Mouse (Mus musculus) CH12.LX (cell line): ENCODE measurements around the gene Lrrc75b.

Experiments used
- CTCF ChIP-seq, 2 experiments: IDR thresholded peaks in 1 of 2; conservative IDR thresholded peaks in 1 of 2; 2 replicates each; pipeline ENCODE4 v1.5.1; 2011 to 2012; ENCODE audit warnings: low read depth in 2 of 2, low read length in 2 of 2, improper control_type of control experiment in 1 of 2, inconsistent platforms in 1 of 2, mild to moderate bottlenecking in 1 of 2, moderate library complexity in 1 of 2
- E2F4 ChIP-seq: IDR thresholded peaks from 2 replicates; pipeline ENCODE4 v1.6.1; 2011; ENCODE audit warnings: low read depth, low read length, improper control_type of control experiment; ENCODE audit not compliant: insufficient replicate concordance
- HCFC1 ChIP-seq: IDR thresholded peaks from 2 replicates; pipeline ENCODE4 v1.6.1; 2012; ENCODE audit warnings: low read depth, mild to moderate bottlenecking, inconsistent platforms, low read length, improper control_type of control experiment
- JUND ChIP-seq: conservative IDR thresholded peaks from 2 replicates; pipeline ENCODE4 v1.6.1; 2011; ENCODE audit warnings: low read depth, low read length, improper control_type of control experiment
- POLR2A ChIP-seq: IDR thresholded peaks from 2 replicates; pipeline ENCODE4 v1.6.1; 2011; ENCODE audit warnings: low read depth, mild to moderate bottlenecking, improper control_type of control experiment, low read length
- RCOR1 ChIP-seq: conservative IDR thresholded peaks from 2 replicates; pipeline ENCODE4 v1.6.1; 2012; ENCODE audit warnings: low read depth, mild to moderate bottlenecking, inconsistent platforms, low read length, improper control_type of control experiment
- TBP ChIP-seq: conservative IDR thresholded peaks from 2 replicates; pipeline ENCODE4 v1.6.1; 2011; ENCODE audit warnings: low read depth, low read length, improper control_type of control experiment
- ZMIZ1 ChIP-seq: IDR thresholded peaks from 2 replicates; pipeline ENCODE4 v1.6.1; 2012; ENCODE audit warnings: low read depth, mild to moderate bottlenecking, inconsistent platforms, low read length, improper control_type of control experiment

GRCm38 (mm10) chr10:75560549-75560899 is 394 bp upstream of the Lrrc75b start:
- TF ChIP-seq CTCF (conservative IDR thresholded peaks at IDR 0.05 in 1 of 2, IDR thresholded peaks at IDR 0.05 in 1 of 2; ENCODE audit: low read depth in 2 of 2, low read length in 2 of 2), result no peak
- TF ChIP-seq ZMIZ1, result no peak
- no peak for TF ChIP-seq HCFC1
- no peak for TF ChIP-seq E2F4
- no peak for TF ChIP-seq RCOR1
- TF ChIP-seq JUND, result no peak
- no peak for TF ChIP-seq POLR2A
- TF ChIP-seq TBP, result no peak
